Mouse (Mus musculus): ENCODE results near the gene Esyt1.

DNA sequence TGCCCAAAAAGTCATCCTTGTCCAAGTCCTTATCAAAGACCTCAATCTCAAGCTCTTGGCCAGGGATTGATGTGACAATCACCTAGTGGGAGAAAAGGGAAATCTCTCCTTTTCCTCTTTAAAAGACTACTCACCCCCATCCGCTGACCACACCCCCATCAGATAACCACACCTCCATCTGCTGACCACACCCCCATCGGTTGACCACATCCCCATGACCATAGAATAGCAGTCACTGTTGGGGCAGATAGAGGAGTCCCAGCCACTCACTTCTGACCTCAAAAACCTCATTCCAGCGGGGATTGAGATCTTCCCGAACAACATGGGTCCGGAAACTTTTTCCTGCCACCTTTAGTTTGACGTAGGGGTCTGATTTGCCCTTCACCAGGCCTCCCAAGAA lies 9.0 kb downstream of the Esyt1 start:
- TF ChIP-seq ELF1 (IDR thresholded peaks at IDR 0.05; ENCODE audit: low read depth, low read length) (no peak), EP300 (IDR thresholded peaks at IDR 0.05; ENCODE audit: low read length) (no peak), E2F4 (IDR thresholded peaks at IDR 0.05; ENCODE audit: insufficient replicate concordance, low read depth, low read length) (no peak), MYC (IDR thresholded peaks at IDR 0.05; ENCODE audit: low read depth, low read length) (no peak), MEF2A (IDR thresholded peaks at IDR 0.05; ENCODE audit: borderline replicate concordance, low read depth, low read length) (no peak), MAFK (IDR thresholded peaks at IDR 0.05; ENCODE audit: insufficient replicate concordance, low read length) (no peak), CHD1 (IDR thresholded peaks at IDR 0.05; ENCODE audit: low read depth, low read length) (no peak), ZC3H11A (IDR thresholded peaks at IDR 0.05; ENCODE audit: low read depth, low read length) (no peak), CTCF (conservative IDR thresholded peaks at IDR 0.05 in 1 of 2, IDR thresholded peaks at IDR 0.05 in 1 of 2; ENCODE audit: low read depth in 2 of 2, low read length in 2 of 2) (no peak), NRF1 (IDR thresholded peaks at IDR 0.05; ENCODE audit: low read depth, low read length) (no peak), IRF4 (IDR thresholded peaks at IDR 0.05; ENCODE audit: low read depth, low read length) (no peak), ETS1 (conservative IDR thresholded peaks at IDR 0.05; ENCODE audit: low read depth, low read length) (no peak)

Measured in CH12.LX (cell line).